Mouse (Mus musculus) liver, adult 2 months (tissue): ENCODE results near the gene C1qb.

Experiments used
- CTCF ChIP-seq: fragments of 200-500 bp; IDR thresholded peaks from 2 replicates; pipeline ENCODE4 v1.5.1; 2011; ENCODE audit warnings: low read depth, low read length, control low read depth
- POLR2A ChIP-seq: fragments of 200-500 bp; IDR thresholded peaks from 2 replicates; pipeline ENCODE4 v1.6.1; 2011; ENCODE audit warnings: low read length, control low read depth; ENCODE audit not compliant: insufficient read depth; ENCODE audit errors: extremely low read depth

DNA sequence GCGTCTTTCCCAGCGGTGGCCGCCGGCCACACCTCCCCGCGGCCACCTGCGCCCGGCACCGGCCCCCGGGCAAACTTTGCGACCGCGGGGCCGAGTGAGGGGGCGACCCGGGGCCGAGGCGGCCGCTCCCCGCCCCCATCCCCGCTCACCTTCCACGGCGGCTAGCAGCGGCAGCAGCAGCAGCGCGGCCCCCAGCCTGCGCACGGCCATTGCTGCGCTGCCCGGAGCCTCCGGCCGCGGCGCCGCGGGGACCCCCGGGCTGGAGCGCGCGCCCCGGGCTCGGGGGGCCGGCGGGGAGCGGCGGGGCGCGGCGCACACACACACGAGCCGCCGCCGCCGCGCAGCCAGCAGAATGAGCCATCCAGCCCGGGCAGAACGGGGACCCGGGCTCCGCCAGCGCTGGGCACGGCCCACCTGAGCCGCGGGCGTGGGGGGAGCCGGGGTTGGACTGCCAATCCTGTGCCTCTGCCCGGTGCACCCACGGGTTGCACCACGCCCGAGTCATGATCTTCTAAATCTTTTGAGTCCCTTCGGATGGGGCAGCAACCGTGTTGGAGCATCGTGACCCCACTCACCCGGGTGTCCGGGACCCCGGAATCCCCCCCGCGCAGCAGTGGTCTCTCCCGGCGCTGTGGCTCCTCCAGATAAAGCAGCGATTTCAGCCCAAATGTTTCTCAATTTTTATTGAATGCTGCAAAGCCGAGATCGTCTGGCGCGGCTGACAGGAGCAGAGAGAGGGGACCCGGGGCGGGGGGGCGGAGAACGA, 50.2 kb downstream of the C1qb start, which contains the start of gene Ephb2:
- TF ChIP-seq CTCF = no peak
- no peak for TF ChIP-seq POLR2A
